Mouse (Mus musculus) activated CD4-positive, CD25-positive, alpha-beta regulatory T cell, adult 4 months (primary cell): ENCODE data around the gene Rab27a. TPM values are rescaled to one million over a fixed set of nuclear protein-coding genes. Genes with fewer than 3 reads are reported as not detected.
"Not testable (repeated sequence)": the region's sequence is repeated elsewhere in the genome, so short reads cannot be mapped to it uniquely, and the experiment has no call there.

Experiments used
- ATAC-seq: one replicate; pipeline ENCODE4 v1.8.0; 2017
- polyA plus RNA-seq, 2 experiments: library from polyadenylated mRNA; unstranded; fragments of 100-300 nt; shearing (Covaris generic); gene quantifications; one replicate each; pipeline ENCODE4 v1.2.1; 2017

Gene Rab27a
- polyA plus RNA-seq, 2 experiments from 2014 or later, result 33.8 to 42.7 TPM

DNA sequence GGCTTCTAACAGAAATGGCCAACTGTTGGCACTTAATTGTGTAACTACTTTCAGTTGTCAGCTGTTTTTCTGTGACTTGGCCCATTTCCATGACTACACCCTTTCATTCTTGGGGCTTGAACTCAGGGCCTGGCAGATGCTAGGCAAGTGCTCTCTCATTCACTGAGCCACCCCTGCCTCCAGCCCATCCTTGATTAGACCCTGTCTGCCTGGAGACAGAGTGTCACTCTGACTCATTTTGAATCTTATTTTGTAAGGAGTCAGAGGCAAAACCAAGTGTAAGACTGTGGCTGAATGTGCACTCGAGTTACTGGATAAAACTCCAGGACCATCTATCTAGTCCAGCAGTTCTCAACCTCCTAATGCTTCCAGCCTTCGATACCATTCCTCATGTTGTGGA, 3.3 kb downstream of the Rab27a start:
- no peak for ATAC-seq

DNA sequence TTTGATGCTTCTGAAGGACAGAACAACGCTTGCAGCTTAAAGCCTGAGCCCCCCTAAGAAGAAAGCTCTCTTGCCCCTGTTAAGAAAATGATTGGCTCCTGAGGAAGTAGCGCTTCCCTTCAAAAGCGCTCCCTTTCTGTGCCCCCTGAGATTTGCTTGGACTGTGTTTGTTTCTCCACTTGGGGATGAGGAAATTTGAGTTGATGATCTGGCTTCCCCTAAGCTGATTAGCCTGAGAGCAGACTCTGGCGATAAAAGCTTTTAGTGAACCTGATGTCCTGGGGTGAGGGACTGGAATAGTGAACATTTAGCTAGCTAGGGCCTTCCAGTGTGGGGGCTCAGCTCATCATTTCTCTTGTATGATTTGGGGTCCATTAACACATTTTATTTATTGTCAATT, 4.3 kb downstream of the Rab27a start:
- no peak for ATAC-seq

DNA sequence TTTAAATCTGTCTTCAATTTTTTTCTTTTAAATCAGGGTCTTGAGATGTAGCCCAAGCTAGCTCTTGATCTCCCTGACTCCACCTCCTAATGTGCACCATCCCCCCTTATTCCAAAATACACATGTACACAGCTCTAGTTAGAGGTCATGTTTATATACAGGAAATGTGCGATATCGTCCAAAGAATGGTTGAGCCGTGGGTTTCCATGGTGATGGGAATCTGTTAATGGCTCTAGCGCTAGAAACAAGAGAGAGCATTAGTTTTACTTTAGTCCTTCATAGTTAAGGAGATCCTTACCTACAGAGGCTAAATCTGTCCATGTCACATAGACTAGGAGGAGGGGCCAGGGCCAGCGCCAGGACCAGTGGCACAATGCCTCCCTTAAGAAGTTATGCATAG, 5.2 kb downstream of the Rab27a start:
- no peak for ATAC-seq

DNA sequence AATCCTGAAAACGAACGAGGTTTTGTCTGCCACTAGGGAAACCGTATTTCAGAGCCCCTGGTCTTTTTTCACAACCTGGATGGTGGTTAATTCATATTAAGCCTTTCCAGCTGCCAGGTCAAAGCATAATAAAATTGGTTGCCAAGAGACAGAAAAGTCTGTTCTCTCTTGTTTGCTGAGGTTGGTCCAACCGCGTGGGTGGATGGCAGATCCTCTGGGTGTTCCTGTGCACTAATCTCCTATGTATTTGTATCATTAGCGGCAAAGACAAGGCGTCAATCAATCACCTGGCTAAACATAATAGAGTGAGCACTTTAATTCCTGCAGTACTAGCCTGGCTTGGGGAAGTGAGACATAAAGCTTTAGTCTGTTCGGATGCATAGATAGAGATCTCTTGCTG, 6.0 kb downstream of the Rab27a start:
- ATAC-seq, result no peak

DNA sequence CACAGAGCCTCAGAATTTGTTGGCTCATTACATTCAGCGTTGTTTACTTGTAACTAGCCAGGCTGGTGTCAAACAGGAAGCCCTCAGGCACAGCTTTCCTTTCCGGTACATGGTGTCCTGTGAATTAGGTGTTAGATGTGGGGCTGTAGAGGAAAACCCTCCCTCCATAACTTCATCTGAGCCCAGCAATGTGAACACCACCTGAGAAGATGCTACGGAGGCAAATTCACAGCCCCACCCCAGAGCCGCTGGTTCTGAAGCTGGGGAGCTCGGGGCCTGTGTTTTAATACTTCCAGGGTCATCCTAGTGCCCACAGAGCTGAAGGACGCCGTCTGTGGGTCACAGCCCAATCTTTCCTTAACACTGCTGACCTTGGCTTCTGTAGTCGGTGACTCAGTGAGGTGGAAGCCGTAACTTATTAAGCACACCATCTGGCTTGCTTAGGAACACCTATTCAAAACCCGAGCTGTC, 10.8 kb downstream of the Rab27a start:
- peak; percentile 73 for ATAC-seq

DNA sequence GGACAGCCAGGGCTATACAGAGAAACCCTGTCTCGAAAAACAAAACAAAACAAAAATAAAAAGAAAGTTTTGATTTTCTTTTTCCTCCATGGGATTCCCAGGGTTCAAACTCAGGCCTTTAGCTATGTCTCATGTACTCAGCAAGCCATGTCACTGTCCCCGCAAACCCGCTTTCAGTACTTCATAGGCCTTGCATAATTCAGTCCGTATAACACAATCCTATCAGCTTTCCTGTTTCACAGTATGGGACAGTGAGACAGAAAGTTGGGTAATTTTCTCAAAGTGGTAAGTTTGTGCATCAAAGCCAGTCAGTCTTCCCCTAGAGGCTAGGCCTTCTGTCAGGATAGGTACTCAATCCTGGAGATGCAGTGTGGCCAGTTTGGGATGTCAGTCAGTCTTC, 14.6 kb downstream of the Rab27a start:
- ATAC-seq, result no peak

DNA sequence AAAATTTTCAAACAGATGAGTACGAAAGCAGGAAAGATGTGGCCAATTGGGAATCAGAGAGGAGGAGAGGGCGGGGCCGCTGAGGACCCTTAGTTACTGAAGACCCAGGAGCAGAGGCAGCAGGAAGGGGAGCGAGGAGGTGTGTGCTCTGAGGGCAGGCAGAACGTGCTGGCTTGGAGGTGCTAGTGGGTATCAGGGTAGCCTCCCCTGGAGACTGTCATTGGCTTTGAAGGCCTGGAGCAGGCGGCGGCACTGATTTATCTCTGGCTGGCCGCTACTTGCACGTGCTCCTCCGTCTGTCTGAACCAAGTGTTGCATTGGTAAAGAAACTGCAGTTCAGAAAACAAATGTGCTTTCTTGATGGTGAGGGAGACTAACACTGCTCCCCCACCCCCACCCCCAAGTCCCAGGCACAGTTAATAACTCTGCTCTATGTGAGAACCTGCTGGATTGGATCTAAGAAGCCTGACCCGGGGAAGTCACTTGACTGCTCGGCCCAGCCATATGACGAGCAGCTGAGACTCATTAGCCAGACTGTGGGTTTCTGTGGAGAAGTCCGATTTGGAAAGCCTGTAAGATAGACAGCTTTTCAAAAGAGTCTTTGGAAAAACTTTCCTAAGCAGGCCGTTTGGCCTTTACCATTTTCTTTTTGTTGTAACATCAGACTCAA, 19.1 kb downstream of the Rab27a start:
- ATAC-seq, result no peak

DNA sequence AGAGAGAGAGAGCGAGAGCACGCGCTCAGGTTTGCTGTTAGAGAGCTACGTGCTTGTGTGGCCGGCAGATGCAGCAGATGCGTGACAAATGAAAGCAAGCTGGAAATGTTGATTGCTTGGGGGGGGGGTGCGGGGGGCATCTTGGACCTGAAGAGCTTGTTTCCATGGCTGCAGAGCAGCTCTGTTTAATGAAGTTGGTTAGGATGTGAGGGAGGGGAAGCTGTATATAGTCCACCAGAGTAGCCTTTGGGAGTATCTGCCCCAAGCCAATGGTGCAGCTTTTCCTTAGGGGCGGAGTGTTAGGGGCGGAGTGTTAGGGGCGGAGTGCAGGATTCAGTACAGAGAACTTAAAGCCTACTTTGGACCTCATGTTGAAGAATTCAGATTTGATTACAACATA, 22.4 kb downstream of the Rab27a start:
- ATAC-seq, result no peak

DNA sequence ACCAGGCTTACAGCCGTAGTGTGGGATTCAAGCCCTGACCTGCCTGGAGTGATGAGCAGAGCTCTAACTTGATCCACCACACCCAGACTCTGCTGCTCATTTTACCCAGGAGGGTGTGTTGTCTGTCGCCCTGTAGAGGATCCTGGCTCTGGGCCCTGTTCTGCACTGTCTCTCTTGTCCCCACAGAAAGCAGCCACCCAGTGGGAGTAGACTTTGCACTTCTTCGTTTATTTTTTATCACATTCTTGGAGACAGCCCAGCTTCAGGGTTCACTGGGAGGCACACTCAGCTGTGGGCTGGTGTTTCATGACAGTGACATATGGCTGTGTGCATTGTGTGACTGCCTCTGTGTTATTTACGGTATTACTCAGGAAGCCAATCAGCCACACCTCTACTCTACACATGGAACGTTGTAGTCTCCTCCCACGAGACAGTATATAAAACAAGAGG, 23.6 kb downstream of the Rab27a start:
- no peak for ATAC-seq

DNA sequence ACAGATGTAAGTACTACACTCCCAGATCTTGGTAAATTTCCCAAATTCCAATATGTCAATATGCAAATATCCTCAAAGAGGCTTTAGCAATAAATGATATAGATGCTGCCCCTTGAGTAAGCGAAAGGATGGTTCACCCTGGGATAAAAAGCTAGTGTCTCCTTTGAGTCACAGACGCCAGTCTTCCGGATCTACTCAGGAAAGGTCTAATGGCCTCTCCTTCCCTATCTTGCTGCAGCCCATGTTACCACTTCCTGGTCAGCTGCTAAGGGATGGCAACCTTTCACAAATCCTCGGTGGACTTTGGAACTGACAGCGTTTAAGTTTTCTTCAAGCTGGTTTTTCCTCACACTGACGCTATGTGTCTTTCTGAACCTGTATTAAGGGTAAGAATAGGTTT, 24.0 kb downstream of the Rab27a start:
- no peak for ATAC-seq

DNA sequence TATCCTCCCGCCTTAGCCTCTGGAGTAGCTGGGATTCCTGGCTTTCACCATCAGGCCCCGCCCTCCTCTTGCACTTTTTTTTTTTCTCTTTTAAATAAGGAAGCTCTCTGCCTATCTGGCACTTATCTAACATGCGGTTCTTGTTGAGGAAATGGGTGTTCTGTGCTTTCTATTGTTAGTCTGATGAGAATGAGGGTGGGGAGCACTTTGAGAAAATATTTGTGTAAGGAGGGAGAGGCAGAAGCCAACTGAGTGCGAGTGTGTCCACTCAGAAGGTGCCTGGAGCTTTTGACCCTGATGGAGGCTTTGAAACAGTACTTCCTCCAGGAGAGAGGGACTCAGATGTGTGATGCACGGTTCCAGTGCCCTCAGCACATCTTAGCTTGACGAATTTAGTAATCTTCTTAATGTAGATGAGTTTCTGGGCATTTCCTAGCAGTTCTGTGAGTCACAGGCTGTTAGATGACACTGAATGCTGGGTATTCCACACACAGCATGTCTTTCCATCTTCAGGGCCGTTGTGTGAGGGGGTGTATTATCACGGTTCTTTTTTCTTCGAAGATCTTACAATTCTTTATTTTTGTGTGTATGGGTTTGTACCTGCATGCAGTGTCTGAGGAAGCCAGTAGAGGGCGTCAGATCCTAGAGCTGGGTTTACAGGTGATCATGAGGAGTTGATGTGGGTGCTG, 26.5 kb downstream of the Rab27a start:
- peak; percentile 41 for ATAC-seq

DNA sequence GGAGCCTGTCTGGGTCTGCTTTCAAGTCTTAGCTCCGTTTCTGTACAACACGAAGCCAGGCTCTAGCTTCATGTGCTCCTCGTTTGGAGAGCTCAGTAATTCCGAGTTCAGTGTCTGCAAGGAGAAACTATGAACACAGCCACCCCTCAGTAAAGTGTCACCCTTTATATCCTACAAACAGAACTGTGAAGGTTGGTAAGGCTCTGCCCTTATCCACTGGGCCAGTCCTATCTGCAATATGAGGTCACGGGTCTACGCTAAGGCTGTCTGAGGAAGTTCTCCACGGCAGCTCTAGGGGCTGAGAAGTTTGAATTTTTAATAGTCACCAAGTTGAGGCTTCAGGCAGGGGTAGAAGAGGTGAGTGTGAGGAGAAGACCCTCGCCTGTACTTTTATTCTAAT, 27.8 kb downstream of the Rab27a start:
- ATAC-seq, result no peak

DNA sequence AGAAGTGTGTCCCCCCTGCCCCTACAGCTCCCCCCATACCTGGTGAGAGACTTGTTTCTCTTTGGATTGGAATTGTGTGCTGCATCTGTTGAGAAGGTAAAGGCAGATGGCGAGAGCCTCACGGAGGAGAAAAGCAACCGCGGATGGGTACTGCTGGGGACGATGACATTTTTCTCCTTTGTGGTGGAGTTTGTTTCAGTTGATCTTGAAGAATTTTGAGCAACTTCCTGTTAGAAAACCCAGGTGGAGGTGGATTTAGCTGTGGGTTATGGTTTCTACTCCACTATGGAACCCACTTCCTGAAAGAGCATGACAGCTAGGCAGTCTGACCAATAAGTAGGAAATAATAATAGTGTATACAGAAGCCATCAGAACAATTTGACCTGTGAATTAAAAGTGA, 28.5 kb downstream of the Rab27a start:
- ATAC-seq, result peak; percentile 75

DNA sequence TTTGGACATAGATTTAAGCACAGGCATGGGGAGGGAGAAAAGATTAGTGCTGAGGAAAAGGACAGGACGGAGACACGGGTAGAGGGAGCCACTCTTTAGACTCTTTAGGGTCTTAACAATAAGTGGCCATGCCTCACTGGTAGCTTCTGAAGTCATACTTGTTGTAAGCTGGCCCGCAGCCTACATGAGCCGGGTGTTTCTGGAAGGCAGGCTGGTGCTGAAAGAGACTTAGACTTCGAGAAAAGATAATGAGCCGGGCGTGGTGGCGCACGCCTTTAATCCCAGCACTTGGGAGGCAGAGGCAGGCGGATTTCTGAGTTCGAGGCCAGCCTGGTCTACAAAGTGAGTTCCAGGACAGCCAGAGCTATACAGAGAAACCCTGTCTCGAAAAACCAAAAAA, 34.7 kb downstream of the Rab27a start:
- ATAC-seq, result not testable (repeated sequence)

DNA sequence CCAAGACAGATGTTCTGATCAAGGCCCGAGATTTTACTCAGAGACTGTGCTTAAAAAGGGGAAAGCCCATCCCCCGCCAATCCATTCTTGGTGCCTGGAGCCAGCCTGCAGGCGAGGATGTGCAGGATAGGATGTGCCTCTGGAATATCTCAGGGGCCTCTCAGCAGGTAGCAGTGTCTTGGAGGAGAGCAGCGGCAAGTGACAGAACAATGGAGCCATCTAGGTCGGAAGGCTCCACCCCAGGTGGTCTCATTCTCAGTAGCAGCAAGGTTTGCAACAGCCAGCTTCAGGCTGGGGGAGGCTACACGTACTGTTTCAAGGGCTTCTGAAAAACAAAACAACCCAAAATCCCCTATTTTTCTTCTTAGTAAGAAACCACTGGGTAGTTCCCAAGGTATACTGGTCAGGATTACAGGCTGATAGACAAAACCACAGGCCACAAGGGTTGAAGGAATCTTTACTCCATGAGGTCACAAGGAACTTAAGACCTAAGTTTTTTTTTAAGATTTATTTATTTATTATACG, 35.2 kb downstream of the Rab27a start:
- ATAC-seq, result no peak

DNA sequence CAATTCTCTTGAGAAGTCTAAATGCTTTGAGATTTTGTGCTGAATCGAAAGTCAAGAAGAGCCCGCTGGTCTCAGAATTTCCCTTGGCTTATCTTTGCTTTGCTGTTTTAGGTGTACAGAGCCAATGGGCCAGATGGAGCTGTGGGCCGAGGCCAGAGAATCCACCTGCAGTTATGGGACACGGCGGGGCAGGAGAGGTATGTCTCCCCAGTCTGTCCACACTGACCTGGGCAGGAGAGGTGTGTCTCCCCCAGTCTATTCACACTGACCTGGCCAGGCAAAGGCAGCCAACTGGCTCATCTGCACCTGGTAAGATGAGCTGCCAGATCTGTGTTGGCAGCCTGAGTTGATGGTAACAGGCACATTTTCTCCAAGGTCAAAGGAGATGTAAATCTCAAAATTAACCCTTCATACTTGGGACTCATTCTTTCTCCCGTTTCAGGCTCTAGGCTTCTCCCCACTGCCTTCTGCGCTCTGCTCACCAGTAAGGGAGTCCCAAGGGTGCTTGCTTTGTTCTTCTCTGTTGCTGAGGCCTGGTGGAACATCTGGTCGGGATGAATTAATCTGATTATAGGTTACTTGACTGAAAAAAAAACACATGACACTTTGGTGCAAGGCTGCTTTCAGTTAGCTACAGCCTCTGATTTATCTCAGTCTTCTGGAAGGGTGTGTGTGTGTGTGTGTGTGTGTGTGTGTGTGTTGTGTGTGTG, 37.8 kb downstream of the Rab27a start:
- no peak for ATAC-seq

DNA sequence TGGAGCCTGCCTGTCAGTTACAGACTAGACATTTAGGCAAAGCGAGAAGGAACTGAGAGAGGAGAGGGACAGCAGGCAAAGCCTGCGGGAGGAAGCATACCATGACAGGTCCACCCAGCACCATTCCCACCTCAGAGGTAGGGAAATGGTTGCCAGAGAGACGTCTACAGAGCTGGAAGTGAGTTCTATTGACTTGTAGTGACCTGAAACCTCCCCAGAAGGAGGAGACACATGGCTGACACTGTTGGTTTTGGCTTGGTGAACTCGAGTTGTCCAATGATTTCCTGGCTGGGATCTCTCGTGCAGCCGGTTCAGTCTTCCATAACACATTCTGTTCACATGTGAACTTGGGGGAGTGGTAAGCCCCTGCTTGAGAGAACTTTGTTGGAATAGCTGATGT, 39.3 kb downstream of the Rab27a start:
- no peak for ATAC-seq

DNA sequence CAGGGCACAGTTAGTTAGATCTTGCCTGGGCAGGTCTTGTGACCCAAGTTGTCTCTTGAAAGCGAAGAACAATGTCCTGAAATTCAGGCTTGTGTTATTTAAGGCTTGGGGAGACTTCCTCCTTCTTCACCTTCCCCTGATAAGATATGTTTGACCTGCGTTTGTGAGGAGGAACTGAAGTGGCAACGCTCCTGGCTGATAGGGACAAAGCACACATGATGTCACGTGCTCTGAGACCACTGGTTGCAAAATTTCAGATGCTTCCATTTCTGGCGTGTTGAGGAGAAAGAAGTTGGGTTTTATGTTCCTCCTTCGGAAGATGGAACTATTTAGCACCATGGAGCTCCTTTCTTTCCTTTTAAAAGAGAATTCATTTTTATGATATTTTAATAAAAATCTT, 41.2 kb downstream of the Rab27a start:
- no peak for ATAC-seq

DNA sequence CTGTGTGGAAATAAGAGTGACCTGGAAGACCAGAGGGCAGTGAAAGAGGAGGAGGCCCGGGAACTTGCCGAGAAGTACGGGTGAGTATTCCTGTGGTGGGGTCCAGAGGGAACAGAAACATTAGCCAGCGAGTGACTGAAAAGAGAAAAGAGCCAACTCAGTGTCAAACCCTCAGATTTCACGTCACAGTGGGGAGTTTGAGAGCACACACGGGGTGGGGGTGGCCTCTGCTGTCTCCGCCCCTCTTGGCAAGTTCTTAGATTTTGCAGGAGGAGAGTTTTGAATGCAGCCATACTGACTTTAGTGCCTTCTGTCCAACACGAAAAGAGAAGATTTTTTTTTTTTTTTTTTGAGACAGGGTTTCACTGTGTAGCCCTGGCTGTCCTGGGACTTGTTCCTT, 42.5 kb downstream of the Rab27a start:
- no peak for ATAC-seq

DNA sequence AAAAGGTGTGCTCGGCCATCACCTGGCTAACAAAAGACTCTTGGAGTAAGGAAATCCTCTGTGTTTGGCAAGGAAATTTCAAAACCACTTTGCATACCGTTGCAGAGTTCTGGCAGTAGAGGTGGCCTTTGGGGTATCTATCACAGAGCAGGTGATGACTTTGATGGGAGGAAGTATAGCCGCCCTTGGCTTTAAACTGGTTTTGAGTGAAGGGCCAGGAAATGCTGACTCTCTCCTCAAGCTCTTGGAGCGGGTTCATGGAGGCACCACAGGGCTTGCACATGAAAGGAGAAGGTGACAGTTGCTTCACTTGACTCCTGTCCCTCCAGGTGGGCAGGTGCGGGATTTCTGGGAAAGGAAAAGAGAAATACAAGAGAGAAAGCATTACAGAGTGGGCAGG, 42.9 kb downstream of the Rab27a start:
- ATAC-seq, result no peak

DNA sequence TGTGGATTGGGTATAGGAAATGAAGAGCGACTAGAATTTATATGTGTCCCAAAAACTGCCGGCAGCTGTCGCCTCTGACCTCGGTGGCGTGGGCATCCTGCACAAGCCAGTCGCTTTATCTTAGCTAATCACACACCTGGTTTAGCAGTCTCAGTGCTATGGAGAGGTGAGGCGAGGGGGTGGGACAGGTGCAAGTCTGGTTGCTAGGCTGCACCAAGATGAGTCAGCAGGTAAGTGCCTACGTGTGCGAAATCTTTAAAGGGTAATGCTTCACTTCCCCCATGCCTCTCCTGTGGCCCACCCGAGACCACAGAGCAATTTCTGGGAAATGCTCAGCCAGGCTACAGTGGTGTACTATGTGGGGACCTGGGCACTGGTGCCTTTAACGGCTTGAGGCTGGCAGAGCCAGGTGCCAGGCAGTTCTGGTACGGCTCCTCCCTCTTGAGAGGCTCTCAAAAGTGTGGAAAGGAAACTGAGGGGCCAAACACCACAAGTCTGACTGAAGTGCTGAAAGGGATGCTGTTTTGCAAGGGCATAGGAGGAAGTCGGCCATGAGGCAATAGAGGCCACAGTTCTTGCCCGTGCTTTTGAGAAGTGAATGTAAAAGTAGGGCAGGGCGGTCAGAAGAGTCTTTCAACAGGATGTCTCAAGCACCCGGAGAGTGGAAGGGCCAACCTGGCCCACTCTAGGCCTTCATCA, 44.7 kb downstream of the Rab27a start:
- peak; percentile 76 for ATAC-seq

DNA sequence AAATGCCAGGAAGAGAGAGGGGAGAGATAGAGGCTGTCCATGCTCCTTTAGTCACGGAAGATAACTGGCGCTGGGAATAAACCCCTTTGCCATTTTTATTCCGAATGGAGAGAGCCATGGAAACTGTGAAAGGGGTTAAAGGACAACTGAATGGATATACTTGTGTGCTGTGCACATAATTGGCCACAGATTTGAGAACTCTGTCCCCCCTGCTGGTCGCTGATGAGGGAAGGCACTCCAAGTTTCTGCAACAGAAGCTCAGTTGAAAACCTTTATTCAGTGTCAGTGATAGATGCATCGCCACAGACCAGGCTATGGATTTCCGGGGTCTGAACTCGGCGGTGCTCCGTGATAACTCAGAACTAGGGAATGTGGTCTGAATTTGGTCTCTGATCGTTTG, 45.5 kb downstream of the Rab27a start:
- no peak for ATAC-seq

DNA sequence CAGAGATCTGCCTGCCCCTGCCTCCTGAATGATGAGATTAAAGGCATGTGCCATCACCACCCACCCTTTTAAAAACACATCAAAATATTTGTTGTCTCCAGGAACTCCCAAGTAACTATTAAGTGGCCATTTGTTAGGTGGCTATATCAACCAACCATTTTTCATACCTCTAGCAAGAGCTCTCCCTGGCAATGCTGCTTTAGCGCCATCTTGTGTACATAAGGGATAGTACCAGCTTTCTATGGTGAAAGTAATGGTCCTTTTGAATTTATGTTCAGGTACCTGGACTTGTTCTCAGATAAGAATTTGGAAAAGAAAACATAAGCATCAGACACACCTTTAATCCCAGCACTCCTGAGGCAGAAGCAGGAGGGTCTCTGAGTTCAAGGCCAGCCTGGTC, 47.1 kb downstream of the Rab27a start:
- peak; percentile 35 for ATAC-seq
